Mouse (Mus musculus): ENCODE data around the gene Gm2000. TPM values are rescaled to one million over a fixed set of nuclear protein-coding genes. Genes with fewer than 3 reads are reported as not detected.

Gene Gm2000
- polyA plus RNA-seq (2015; fragmentation: Nextera tagmentation; extraction: Ambion mirVana) = 718 and 777 TPM in 2 replicates

DNA sequence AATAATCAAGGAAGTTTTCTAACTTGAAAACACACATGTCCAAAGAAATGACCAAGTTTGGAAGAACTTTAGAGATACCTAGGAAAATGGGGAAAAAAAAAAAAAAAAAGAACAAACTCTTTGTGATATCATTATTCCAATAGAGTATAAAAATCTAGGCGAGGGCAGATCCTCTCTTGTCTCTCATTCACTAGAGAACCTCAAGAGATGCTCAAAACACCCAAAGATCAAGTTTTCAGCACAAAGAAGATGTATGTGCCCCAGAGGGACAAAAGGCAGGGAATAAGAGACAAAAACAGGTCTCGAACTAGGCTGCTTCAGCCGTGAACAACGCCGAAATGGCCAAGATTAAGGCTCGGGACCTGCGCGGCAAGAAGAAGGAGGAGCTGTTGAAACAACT, at the start of gene Gm2000:
Gm2000 (plus strand) TSS at position 301 of the 400 bp plus-strand sequence.

Other genes with a start within 250 kb of the Gm2000 start
- gene Fam163a, start 161.0 kb upstream of the Gm2000 start, polyA plus RNA-seq (2015; fragmentation: Nextera tagmentation; extraction: Ambion mirVana) = not detected in 2 replicates
- gene Tdrd5, start 62.4 kb upstream of the Gm2000 start, polyA plus RNA-seq (2015; fragmentation: Nextera tagmentation; extraction: Ambion mirVana) = 0.11 and 0.19 TPM in 2 replicates
- 0.13 TPM in 1 of 2 replicates, not detected in the other for gene Nphs2, start 55.3 kb upstream of the Gm2000 start, polyA plus RNA-seq (2015; fragmentation: Nextera tagmentation; extraction: Ambion mirVana)
- 0.22 and 0.42 TPM in 2 replicates for gene Axdnd1, start 55.1 kb downstream of the Gm2000 start, polyA plus RNA-seq (2015; fragmentation: Nextera tagmentation; extraction: Ambion mirVana)
- gene Soat1, start 108.3 kb downstream of the Gm2000 start, polyA plus RNA-seq (2015; fragmentation: Nextera tagmentation; extraction: Ambion mirVana) = 12.9 and 17.3 TPM in 2 replicates
- gene Gm10031, start 158.0 kb downstream of the Gm2000 start, polyA plus RNA-seq (2015; fragmentation: Nextera tagmentation; extraction: Ambion mirVana) = 0.22 and 0.37 TPM in 2 replicates
- 1.6 and 1.8 TPM in 2 replicates for gene Abl2, start 192.7 kb downstream of the Gm2000 start, polyA plus RNA-seq (2015; fragmentation: Nextera tagmentation; extraction: Ambion mirVana)

All from spleen, postnatal 0 days (tissue).